Mouse (Mus musculus) stomach, postnatal 0 days (tissue): ENCODE data around the gene Soga3.

ENCODE experiments used
- CTCF ChIP-seq: IDR thresholded peaks from 2 replicates; pipeline ENCODE4 v1.5.1; 2016; ENCODE audit warnings: antibody characterized with exemption, low read depth, mild to moderate bottlenecking, moderate library complexity
- EP300 ChIP-seq: optimal IDR thresholded peaks from 2 replicates; pipeline ENCODE3; 2016; ENCODE audit warnings: antibody characterized with exemption

GRCm38 (mm10) chr10:29142556-29143105, 1.0 kb upstream of the Soga3 start:
- no peak for TF ChIP-seq CTCF
- TF ChIP-seq EP300 = no peak
